Mouse (Mus musculus) small intestine, adult 2 months (tissue): ENCODE measurements around the gene Olfr1134.

Experiments used
- CTCF ChIP-seq: fragments of 200-500 bp; IDR thresholded peaks from 2 replicates; pipeline ENCODE4 v1.5.1; 2012; ENCODE audit warnings: low read depth, mild to moderate bottlenecking, control low read depth, inconsistent platforms, low read length, moderate library complexity, mixed read lengths; ENCODE audit not compliant: insufficient replicate concordance, insufficient read length; ENCODE audit errors: extremely low read depth
- POLR2A ChIP-seq: fragments of 200-500 bp; IDR thresholded peaks from 2 replicates; pipeline ENCODE4 v1.6.1; 2012; ENCODE audit warnings: low read depth, mild to moderate bottlenecking, control low read depth, inconsistent platforms, low read length, moderate library complexity

DNA sequence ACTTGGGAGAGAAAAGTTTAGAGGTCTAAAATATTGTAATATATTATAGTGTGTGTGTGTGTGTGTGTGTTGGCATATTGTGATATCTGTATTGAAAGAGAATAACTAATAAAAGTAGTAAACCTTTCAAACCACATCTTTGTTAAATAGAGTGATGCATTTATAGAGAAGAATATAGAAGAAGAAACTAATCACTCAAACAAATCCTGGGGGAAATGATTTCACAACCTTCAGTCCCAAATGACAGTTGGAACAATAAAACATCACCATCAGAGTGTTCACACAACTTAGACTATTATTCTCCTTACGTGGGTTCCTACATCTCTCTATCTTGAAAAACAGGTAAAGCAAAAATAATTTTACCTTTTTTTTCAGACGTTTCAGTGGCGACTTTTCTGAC lies 31.5 kb downstream of the Olfr1134 start, which contains the start of gene Olfr1131:
- TF ChIP-seq CTCF: no peak
- TF ChIP-seq POLR2A: no peak
